Mouse (Mus musculus): Measurements from ENCODE around the gene Fut4.
A peak's percentile ranks its signal among the peaks of the same experiment; 100 is the strongest.

Fut4 gene

GRCm38 (mm10) chr9:14752001-14752522 lies at the start of gene Fut4:
Gene Fut4, minus strand, starts transcription at chr9:14752393.
- DNase-seq = peak; percentile 66

- no peak for DNase-seq
Measured at GRCm38 (mm10) chr9:14787356-14787755, 35.2 kb upstream of the Fut4 start.

- DNase-seq = peak; percentile 95
Measured at GRCm38 (mm10) chr9:14784039-14785002, 32.1 kb upstream of the Fut4 start, which contains the start of the genes Mre11a and Ankrd49. Gene Mre11a, plus strand, starts transcription at chr9:14784654. Gene Ankrd49, minus strand, starts transcription at chr9:14784856.

- DNase-seq = no peak
Measured at GRCm38 (mm10) chr9:14778341-14778740, 26.1 kb upstream of the Fut4 start.

- DNase-seq = no peak
Measured at GRCm38 (mm10) chr9:14773813-14774212, 21.6 kb upstream of the Fut4 start.

- DNase-seq = no peak
Measured at GRCm38 (mm10) chr9:14772074-14772473, 19.9 kb upstream of the Fut4 start.

- no peak for DNase-seq
Measured at GRCm38 (mm10) chr9:14770803-14771471, 18.7 kb upstream of the Fut4 start, which contains the start of gene 1700012B09Rik. Gene 1700012B09Rik, minus strand, starts transcription at chr9:14771030.

GRCm38 (mm10) chr9:14769811-14770210 lies 17.6 kb upstream of the Fut4 start:
- no peak for DNase-seq

GRCm38 (mm10) chr9:14764765-14765164 lies 12.6 kb upstream of the Fut4 start:
- DNase-seq = no peak

- no peak for DNase-seq
Measured at GRCm38 (mm10) chr9:14759261-14759660, 7.1 kb upstream of the Fut4 start.

- no peak for DNase-seq
Measured at GRCm38 (mm10) chr9:14758590-14758989, 6.4 kb upstream of the Fut4 start.

GRCm38 (mm10) chr9:14754469-14754868 lies 2.3 kb upstream of the Fut4 start:
- no peak for DNase-seq

GRCm38 (mm10) chr9:14753947-14754346 lies 1.8 kb upstream of the Fut4 start:
- DNase-seq = no peak

GRCm38 (mm10) chr9:14751503-14752000 lies 641 bp downstream of the Fut4 start:
- DNase-seq = no peak

- DNase-seq = no peak
Measured at GRCm38 (mm10) chr9:14750901-14751502, 1.2 kb downstream of the Fut4 start.

GRCm38 (mm10) chr9:14740151-14740924 lies 11.9 kb downstream of the Fut4 start, which contains the start of gene Piwil4:
Gene Piwil4, minus strand, starts transcription at chr9:14740733.
- no peak for DNase-seq

- no peak for DNase-seq
Measured at GRCm38 (mm10) chr9:14739498-14740150, 12.6 kb downstream of the Fut4 start.

- peak; percentile 25 for DNase-seq
Measured at GRCm38 (mm10) chr9:14730941-14731541, 21.2 kb downstream of the Fut4 start.

- no peak for DNase-seq
Measured at GRCm38 (mm10) chr9:14728365-14728764, 23.8 kb downstream of the Fut4 start.

- no peak for DNase-seq
Measured at GRCm38 (mm10) chr9:14726629-14727028, 25.6 kb downstream of the Fut4 start.

GRCm38 (mm10) chr9:14726005-14726404 lies 26.2 kb downstream of the Fut4 start:
- no peak for DNase-seq
